Mouse (Mus musculus) stomach, postnatal 0 days (tissue): ENCODE results near the gene Prss34.

Experiments
- CTCF ChIP-seq: IDR thresholded peaks from 2 replicates; pipeline ENCODE4 v1.5.1; 2016; ENCODE audit warnings: antibody characterized with exemption, low read depth, mild to moderate bottlenecking, moderate library complexity
- EP300 ChIP-seq: optimal IDR thresholded peaks from 2 replicates; pipeline ENCODE3; 2016; ENCODE audit warnings: antibody characterized with exemption

DNA sequence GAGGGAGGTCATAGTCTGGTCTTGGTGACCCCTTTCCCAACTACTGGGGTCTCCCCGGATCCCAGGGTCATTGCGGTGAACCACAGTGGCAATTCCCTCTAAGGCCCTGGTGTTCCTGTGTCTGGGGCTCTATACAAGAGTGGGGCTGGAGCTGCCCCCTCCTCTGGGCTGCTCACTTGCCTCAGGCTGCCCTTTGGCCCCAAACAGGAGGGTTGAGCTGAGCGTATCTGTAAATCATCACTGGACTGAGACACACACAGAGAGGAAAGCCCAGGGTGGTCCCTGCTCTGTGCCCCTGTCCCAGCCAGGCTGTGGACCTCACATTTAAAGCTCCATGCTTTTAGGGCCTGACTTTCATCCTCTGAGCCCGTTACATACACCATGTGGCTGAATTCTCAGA, 40.0 kb downstream of the Prss34 start:
- TF ChIP-seq CTCF (no peak), EP300 (no peak)
